Mouse (Mus musculus) E14TG2a.4 (cell line): ENCODE results near the gene Gm7714.
A peak's percentile ranks its signal among the peaks of the same experiment; 100 is the strongest.
"Not testable (repeated sequence)": the region's sequence is repeated elsewhere in the genome, so short reads cannot be mapped to it uniquely, and the experiment has no call there.

Source experiments
- H3K27me3 ChIP-seq: 2 replicates; pipeline ENCODE4 v1.6.1; 2014; ENCODE audit warnings: low read length, control low read depth; ENCODE audit not compliant: insufficient read depth
- H3K36me3 ChIP-seq: 2 replicates; pipeline ENCODE4 v1.6.1; 2014; ENCODE audit warnings: low read length, control low read depth; ENCODE audit not compliant: insufficient read depth
- H3K4me1 ChIP-seq: replicated peaks from 2 replicates; pipeline ENCODE4 v1.6.1; 2014; ENCODE audit warnings: low read depth, low read length, control low read depth
- H3K4me3 ChIP-seq: replicated peaks from 2 replicates; pipeline ENCODE4 v1.5.1; 2014; ENCODE audit warnings: mild to moderate bottlenecking, low read length
- H3K9me3 ChIP-seq: 2 replicates; pipeline ENCODE4 v1.6.1; 2014; ENCODE audit warnings: low read length, control low read depth
- CTCF ChIP-seq: conservative IDR thresholded peaks from 2 replicates; pipeline ENCODE4 v1.5.1; 2014; ENCODE audit warnings: low read length
- NANOG ChIP-seq: IDR thresholded peaks from 2 replicates; pipeline ENCODE4 v1.6.1; 2014; ENCODE audit warnings: borderline replicate concordance, low read length, mixed read lengths
- POU5F1 ChIP-seq: IDR thresholded peaks from 2 replicates; pipeline ENCODE4 v1.6.1; 2014; ENCODE audit warnings: low read length, borderline replicate concordance

Gm7714 gene

GRCm38 (mm10) chr5:88268619-88269018 is at the start of gene Gm7714:
Gm7714 (plus strand) TSS chr5:88268919.
- Histone ChIP-seq H3K4me1 (no peaks in the 10 kb centered on the region), H3K36me3 (no peaks in the 10 kb centered on the region), H3K9me3 (no peaks in the 10 kb centered on the region), H3K27me3 (no peaks in the 10 kb centered on the region), H3K4me3 (no peak within 1 kb of the TSS)
- TF ChIP-seq NANOG (no peak), POU5F1 (no peak), CTCF (no peak)

DNA sequence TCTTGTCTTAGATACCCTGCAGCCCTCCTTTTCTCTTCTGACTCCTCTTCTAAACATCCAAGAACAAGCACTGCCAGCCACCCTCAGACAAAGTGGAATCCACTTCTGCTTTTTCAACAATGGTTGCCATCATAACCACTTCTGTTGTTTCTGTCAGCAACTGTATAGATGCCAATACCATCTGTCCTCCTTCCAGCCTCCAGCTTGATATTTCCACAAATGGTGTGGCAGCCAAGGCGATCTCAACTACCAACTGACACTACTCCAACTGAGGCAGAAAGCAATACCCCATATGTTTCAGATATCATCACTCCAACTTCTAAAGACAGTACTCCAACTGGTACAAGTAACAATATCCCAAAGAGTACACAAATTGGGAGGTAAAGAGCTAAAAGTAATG is 12.2 kb upstream of the Gm7714 start:
- Histone ChIP-seq H3K36me3 (no peaks in the 10 kb centered on the region), H3K9me3 (peaks cover 5% of the 10 kb centered on the region; the same call in 1 of the 2 replicates), H3K4me1 (no peaks in the 10 kb centered on the region), H3K4me3 (no peak overlapping the region), H3K27me3 (no peaks in the 10 kb centered on the region)
- TF ChIP-seq POU5F1 = no peak
- no peak for TF ChIP-seq NANOG
- no peak for TF ChIP-seq CTCF

- peak; percentile 72; the same call in 1 of the 2 replicates for TF ChIP-seq NANOG
Observed at GRCm38 (mm10) chr5:88311307-88311706, 42.6 kb downstream of the Gm7714 start.

GRCm38 (mm10) chr5:88317012-88317411 is 48.3 kb downstream of the Gm7714 start, which contains the start of gene Prol1:
Prol1 (plus strand) TSS chr5:88317312.
- Histone ChIP-seq H3K36me3 (no peaks in the 10 kb centered on the region), H3K27me3 (no peaks in the 10 kb centered on the region), H3K9me3 (no peaks in the 10 kb centered on the region; the same call in 1 of the 2 replicates), H3K4me3 (no peak within 1 kb of the TSS), H3K4me1 (no peaks in the 10 kb centered on the region)
- TF ChIP-seq POU5F1 (no peak), CTCF (no peak), NANOG (no peak)

More at GRCm38 (mm10) chr5:88311307-88311706, 42.6 kb downstream of the Gm7714 start:
- not testable (repeated sequence) for H3K36me3 ChIP-seq, H3K27me3 ChIP-seq, H3K4me3 ChIP-seq, H3K4me1 ChIP-seq
- peaks cover 14% of the 10 kb centered on the region for H3K9me3 ChIP-seq
